Mouse (Mus musculus) intestine, embryonic 14.5 days (tissue): Measurements from ENCODE around the gene Phospho1. TPM values are rescaled to one million over a fixed set of nuclear protein-coding genes. Genes with fewer than 3 reads are reported as not detected.

Experiments used
- ATAC-seq: fragments of 200-750 bp; cut with Nextera tagmentation; replicated peaks from 2 replicates; pipeline ENCODE4 v1.8.0; 2017; ENCODE audit warnings: low read depth, moderate number of reproducible peaks, moderate TSS enrichment, moderate library complexity; ENCODE audit not compliant: low FRiP score, low TSS enrichment
- DNase-seq: peaks from one replicate; pipeline ENCODE4 v3.0.0-alpha.2; 2018; ENCODE audit warnings: low spot score
- H3K27ac ChIP-seq: fragments of 300-500 bp; sonication (generic); 2 replicates; pipeline ENCODE4 v1.5.1; 2014; ENCODE audit warnings: low read depth, mild to moderate bottlenecking, control low read depth
- H3K27me3 ChIP-seq: fragments of 300-500 bp; sonication (generic); replicated peaks from 2 replicates; pipeline ENCODE4 v1.6.1; 2014; ENCODE audit warnings: low read length, control low read depth; ENCODE audit not compliant: control insufficient read depth, insufficient read depth
- H3K36me3 ChIP-seq: fragments of 300-500 bp; sonication (generic); 2 replicates; pipeline ENCODE4 v1.6.1; 2014; ENCODE audit warnings: low read length, control low read depth; ENCODE audit not compliant: control insufficient read depth, insufficient read depth
- H3K4me1 ChIP-seq: fragments of 300-500 bp; sonication (generic); replicated peaks from 2 replicates; pipeline ENCODE4 v1.6.1; 2014; ENCODE audit warnings: low read length, control low read depth, mixed read lengths; ENCODE audit not compliant: control insufficient read depth, insufficient read depth
- H3K4me2 ChIP-seq: fragments of 300-500 bp; sonication (generic); 2 replicates; pipeline ENCODE4 v1.6.1; 2014; ENCODE audit warnings: low read length
- H3K4me3 ChIP-seq: fragments of 300-500 bp; sonication (generic); 2 replicates; pipeline ENCODE4 v1.5.1; 2014; ENCODE audit warnings: low read depth, low read length, control low read depth, mixed read lengths
- H3K9ac ChIP-seq: fragments of 300-500 bp; sonication (generic); 2 replicates; pipeline ENCODE4 v1.6.1; 2014; ENCODE audit warnings: mild to moderate bottlenecking, low read length
- H3K9me3 ChIP-seq: fragments of 300-500 bp; sonication (generic); 2 replicates; pipeline ENCODE4 v1.6.1; 2016; ENCODE audit warnings: low read length, control low read depth; ENCODE audit not compliant: control insufficient read depth
- WGBS: fragments of 180-500 bp; shearing (Covaris S2); extraction: QIAGEN DNeasy Blood & Tissue Kit; methylation state at CpG from one replicate; pipeline ENCODE4 v1.1.7; 2014; 5-methylcytosine and 5-hydroxymethylcytosine counted together
- polyA plus RNA-seq: library from polyadenylated mRNA; unstranded; fragments of >200 nt; fragmentation: Nextera tagmentation; extraction: Ambion mirVana; gene quantifications from 2 replicates; pipeline ENCODE4 v1.2.1, GENCODE M21; 2014

The Phospho1 gene
- polyA plus RNA-seq, 1 experiment from 2014 or later, result 0.39 TPM

- WGBS, result 73% methylated on average over 5 of the region's 5 CpGs
- no peaks in the 10 kb centered on the region for H3K36me3 ChIP-seq
- H3K27ac ChIP-seq, result no peak overlapping the region
- H3K27me3 ChIP-seq, result no peaks in the 10 kb centered on the region; the same call in 1 of the 2 replicates
- DNase-seq (no peak), ATAC-seq (no peak)
- H3K9me3 ChIP-seq, result no peaks in the 10 kb centered on the region
- H3K4me3 ChIP-seq, result peak overlapping the region; percentile 19; the same call in 1 of the 2 replicates
- H3K4me1 ChIP-seq, result peaks cover 20% of the 10 kb centered on the region
- no peak overlapping the region for H3K9ac ChIP-seq
- 0 out of 2 replicates have a peak overlapping the region, but pooled peaks have one; percentile 34 for H3K4me2 ChIP-seq
These were observed 16.6 kb downstream of the Phospho1 start for GRCm38 (mm10) chr11:95840694-95841497.

DNA sequence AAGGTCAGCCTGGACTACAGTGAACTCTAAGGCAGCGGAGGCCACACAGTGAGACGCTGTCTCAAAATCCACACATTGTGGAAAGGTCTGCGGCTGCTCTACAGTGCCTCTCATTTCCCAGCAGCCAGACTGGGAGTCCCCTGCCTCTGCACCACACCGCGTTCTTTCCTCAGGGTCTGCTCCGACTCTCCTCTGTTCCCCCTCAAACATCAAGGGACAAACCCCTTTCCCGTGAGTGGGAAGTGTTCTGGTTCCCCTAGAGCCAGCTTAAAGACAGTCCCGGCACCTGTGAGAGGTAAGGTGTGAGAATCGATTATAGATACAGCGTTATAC is 17.2 kb downstream of the Phospho1 start:
- Histone ChIP-seq H3K4me1 (peaks cover 19% of the 10 kb centered on the region), H3K27me3 (no peaks in the 10 kb centered on the region), H3K36me3 (no peaks in the 10 kb centered on the region), H3K4me2 (peak overlapping the region; percentile 34), H3K9me3 (no peaks in the 10 kb centered on the region), H3K4me3 (peak overlapping the region; percentile 19), H3K9ac (peak overlapping the region; percentile 21), H3K27ac (no peak overlapping the region)
- DNase-seq, result no peak
- no peak for ATAC-seq
- WGBS, result 63% methylated on average over 10 of the region's 10 CpGs

DNA sequence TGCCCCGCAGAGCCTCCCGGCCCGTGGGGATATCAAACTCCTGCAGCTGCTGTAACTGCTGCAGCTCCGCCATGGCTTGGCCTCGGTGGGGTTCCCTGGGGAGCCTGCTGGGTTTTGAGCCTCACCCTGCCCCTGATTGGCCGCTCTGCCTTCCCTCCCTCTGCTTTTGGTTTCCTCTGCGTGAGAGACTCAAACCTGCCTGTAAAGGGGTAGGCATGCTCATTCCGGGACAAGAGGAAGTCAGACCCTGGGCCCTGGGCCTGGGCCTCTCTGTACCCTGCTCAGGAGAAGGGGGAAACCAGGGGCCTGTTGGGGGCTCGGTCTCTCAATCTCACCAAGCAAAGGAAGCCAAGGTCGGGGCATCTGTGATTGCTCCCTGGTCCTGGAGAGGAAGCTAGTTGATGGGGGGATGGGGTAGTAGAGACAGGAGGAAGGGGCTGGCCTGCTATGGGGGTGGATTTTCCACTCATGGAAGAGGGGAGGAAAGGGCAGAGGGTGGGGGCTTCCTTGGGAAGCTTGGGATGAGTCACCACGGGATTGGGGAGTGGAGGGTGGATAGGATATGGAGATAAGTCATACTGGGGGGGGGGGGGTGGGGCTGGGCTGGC is 17.9 kb downstream of the Phospho1 start, which contains the start of gene Abi3:
Abi3 (minus strand) TSS at position 403 of the 608 bp plus-strand sequence.
- WGBS, result 10% methylated on average over 11 of the region's 11 CpGs
- H3K4me1 ChIP-seq, result peaks cover 12% of the 10 kb centered on the region
- DNase-seq (no peak), ATAC-seq (0 out of 2 replicates have a peak, but pooled peaks have one; percentile 32)
- peak within 1 kb of the TSS; percentile 19 for H3K4me3 ChIP-seq
- peak within 1 kb of the TSS; percentile 21 for H3K9ac ChIP-seq
- H3K36me3 ChIP-seq, result no peaks in the 10 kb centered on the region
- H3K27ac ChIP-seq, result 0 out of 2 replicates have a peak within 1 kb of the TSS, but pooled peaks have one; percentile 47
- H3K27me3 ChIP-seq, result no peaks in the 10 kb centered on the region
- peak within 1 kb of the TSS; percentile 34 for H3K4me2 ChIP-seq
- H3K9me3 ChIP-seq, result no peaks in the 10 kb centered on the region

GRCm38 (mm10) chr11:95842953-95843352 is 18.7 kb downstream of the Phospho1 start:
- Histone ChIP-seq H3K4me2 (no peak overlapping the region), H3K4me1 (peaks cover 7% of the 10 kb centered on the region), H3K4me3 (no peak overlapping the region), H3K9me3 (no peaks in the 10 kb centered on the region), H3K9ac (no peak overlapping the region), H3K36me3 (no peaks in the 10 kb centered on the region), H3K27me3 (no peaks in the 10 kb centered on the region), H3K27ac (0 out of 2 replicates have a peak overlapping the region, but pooled peaks have one; percentile 47)
- DNase-seq, result no peak
- ATAC-seq, result no peak
- WGBS, result 59% methylated on average over 5 of the region's 5 CpGs

- H3K36me3 ChIP-seq, result no peaks in the 10 kb centered on the region
- no peak overlapping the region for H3K4me2 ChIP-seq
- H3K9me3 ChIP-seq, result no peaks in the 10 kb centered on the region
- no peak overlapping the region for H3K4me3 ChIP-seq
- ATAC-seq, result no peak
- no peak overlapping the region for H3K9ac ChIP-seq
- no peaks in the 10 kb centered on the region for H3K27me3 ChIP-seq
- 56% methylated on average over 6 of the region's 6 CpGs for WGBS
- H3K4me1 ChIP-seq, result peaks cover 7% of the 10 kb centered on the region
- H3K27ac ChIP-seq, result no peak overlapping the region
- DNase-seq, result no peak
These were observed 19.2 kb downstream of the Phospho1 start for GRCm38 (mm10) chr11:95843421-95843950.

GRCm38 (mm10) chr11:95844935-95845334 is 20.6 kb downstream of the Phospho1 start:
- Histone ChIP-seq H3K27me3 (no peaks in the 10 kb centered on the region), H3K4me1 (peaks cover 7% of the 10 kb centered on the region), H3K36me3 (no peaks in the 10 kb centered on the region), H3K9ac (no peak overlapping the region), H3K4me2 (no peak overlapping the region), H3K27ac (no peak overlapping the region), H3K9me3 (no peaks in the 10 kb centered on the region), H3K4me3 (no peak overlapping the region)
- ATAC-seq, result no peak
- 75% methylated on average over 4 of the region's 4 CpGs for WGBS
- no peak for DNase-seq

- Histone ChIP-seq H3K4me1 (no peaks in the 10 kb centered on the region), H3K36me3 (no peaks in the 10 kb centered on the region), H3K9me3 (no peaks in the 10 kb centered on the region), H3K27ac (no peak overlapping the region), H3K27me3 (no peaks in the 10 kb centered on the region), H3K9ac (no peak overlapping the region), H3K4me3 (no peak overlapping the region), H3K4me2 (no peak overlapping the region)
- 79% methylated on average over 2 of the region's 2 CpGs for WGBS
- DNase-seq (no peak), ATAC-seq (no peak)
These were observed 26.6 kb downstream of the Phospho1 start for GRCm38 (mm10) chr11:95850898-95851297.

DNA sequence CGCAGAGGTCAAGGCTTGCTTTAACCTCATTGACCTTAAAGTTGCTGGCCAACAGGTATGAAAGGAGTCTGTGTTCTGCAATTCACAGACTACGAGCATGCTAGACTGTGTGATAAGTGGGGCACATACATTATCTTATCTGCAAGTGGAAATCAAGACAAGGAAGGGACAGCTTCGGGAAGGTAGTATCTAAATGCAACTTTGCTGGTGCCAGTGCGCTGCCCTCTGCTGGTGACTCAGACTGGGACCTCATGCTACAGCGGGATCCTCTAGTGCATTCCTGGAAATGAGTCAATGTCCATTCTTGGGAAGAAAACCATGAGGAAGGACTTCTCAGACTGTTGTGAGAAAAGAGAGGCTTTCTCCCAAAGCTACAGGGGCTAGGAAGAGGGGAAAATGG is 29.4 kb downstream of the Phospho1 start:
- no peak overlapping the region for H3K4me2 ChIP-seq
- no peak overlapping the region for H3K9ac ChIP-seq
- 54% methylated on average over 5 of the region's 5 CpGs for WGBS
- H3K4me1 ChIP-seq, result peaks cover 7% of the 10 kb centered on the region
- ATAC-seq (no peak), DNase-seq (peak; percentile 66)
- H3K27ac ChIP-seq, result no peak overlapping the region
- H3K27me3 ChIP-seq, result no peaks in the 10 kb centered on the region
- no peaks in the 10 kb centered on the region for H3K36me3 ChIP-seq
- no peaks in the 10 kb centered on the region for H3K9me3 ChIP-seq
- H3K4me3 ChIP-seq, result no peak overlapping the region
